Mouse (Mus musculus) E14TG2a.4 (cell line): ENCODE measurements around the gene Oasl1.
A peak's percentile ranks its signal among the peaks of the same experiment; 100 is the strongest.
"Not testable (repeated sequence)": the region's sequence is repeated elsewhere in the genome, so short reads cannot be mapped to it uniquely, and the experiment has no call there.

Experiments
- H3K27me3 ChIP-seq: 2 replicates; pipeline ENCODE4 v1.6.1; 2014; ENCODE audit warnings: low read length, control low read depth; ENCODE audit not compliant: insufficient read depth
- H3K36me3 ChIP-seq: 2 replicates; pipeline ENCODE4 v1.6.1; 2014; ENCODE audit warnings: low read length, control low read depth; ENCODE audit not compliant: insufficient read depth
- H3K4me1 ChIP-seq: replicated peaks from 2 replicates; pipeline ENCODE4 v1.6.1; 2014; ENCODE audit warnings: low read depth, low read length, control low read depth
- H3K4me3 ChIP-seq: replicated peaks from 2 replicates; pipeline ENCODE4 v1.5.1; 2014; ENCODE audit warnings: mild to moderate bottlenecking, low read length
- H3K9me3 ChIP-seq: 2 replicates; pipeline ENCODE4 v1.6.1; 2014; ENCODE audit warnings: low read length, control low read depth
- CTCF ChIP-seq: conservative IDR thresholded peaks from 2 replicates; pipeline ENCODE4 v1.5.1; 2014; ENCODE audit warnings: low read length
- NANOG ChIP-seq: IDR thresholded peaks from 2 replicates; pipeline ENCODE4 v1.6.1; 2014; ENCODE audit warnings: borderline replicate concordance, low read length, mixed read lengths
- POU5F1 ChIP-seq: IDR thresholded peaks from 2 replicates; pipeline ENCODE4 v1.6.1; 2014; ENCODE audit warnings: low read length, borderline replicate concordance

The Oasl1 gene

DNA sequence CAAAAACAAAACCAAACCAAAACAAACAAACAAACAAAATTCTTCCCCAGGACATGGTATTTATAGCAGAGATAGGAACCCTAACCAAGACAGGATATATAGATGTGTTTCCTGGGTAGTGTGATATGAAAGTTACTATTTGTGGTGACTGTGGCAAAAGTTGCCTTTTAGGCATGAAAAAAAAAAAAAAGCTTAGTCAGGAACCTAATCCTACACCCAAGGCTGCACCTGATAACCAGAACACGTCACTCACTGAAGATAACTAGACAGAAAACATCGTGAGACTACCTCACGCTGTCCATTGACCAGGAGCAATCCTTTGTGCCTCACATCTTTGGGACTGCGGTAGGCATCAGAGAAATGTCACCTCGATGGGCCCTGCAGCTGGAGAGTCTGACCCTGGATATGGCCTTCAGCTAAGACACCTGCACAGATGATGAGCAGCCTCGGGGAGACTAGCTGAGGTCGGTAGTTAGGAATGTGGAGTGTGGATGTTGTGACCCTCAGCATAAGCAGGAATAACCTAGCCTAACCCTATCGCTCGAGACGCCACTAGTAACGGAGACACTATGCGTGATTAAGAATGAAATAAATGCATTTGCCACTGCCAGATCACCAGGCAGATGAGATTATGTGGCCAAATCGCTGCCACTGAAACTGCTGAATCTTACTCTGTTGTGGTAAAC is 26.2 kb upstream of the Oasl1 start, which contains the start of gene Oasl2:
Gene Oasl2 (plus strand): TSS at position 249 of the 686 bp plus-strand sequence.
- H3K4me1 ChIP-seq: peaks cover 34% of the 10 kb centered on the region

GRCm38 (mm10) chr5:114897374-114897793 is 25.7 kb upstream of the Oasl1 start:
- H3K4me1 ChIP-seq: peaks cover 38% of the 10 kb centered on the region
- no peaks in the 10 kb centered on the region for H3K9me3 ChIP-seq
- H3K27me3 ChIP-seq: no peaks in the 10 kb centered on the region
- TF ChIP-seq NANOG: no peak
- TF ChIP-seq POU5F1: no peak
- no peak for TF ChIP-seq CTCF
- no peaks in the 10 kb centered on the region for H3K36me3 ChIP-seq
- no peak overlapping the region for H3K4me3 ChIP-seq

More for the DNA sequence above, 26.2 kb upstream of the Oasl1 start, which contains the start of gene Oasl2:
- Histone ChIP-seq H3K4me3 (no peak within 1 kb of the TSS), H3K9me3 (no peaks in the 10 kb centered on the region), H3K27me3 (no peaks in the 10 kb centered on the region), H3K36me3 (no peaks in the 10 kb centered on the region)
- no peak for TF ChIP-seq CTCF
- no peak for TF ChIP-seq POU5F1
- no peak for TF ChIP-seq NANOG

DNA sequence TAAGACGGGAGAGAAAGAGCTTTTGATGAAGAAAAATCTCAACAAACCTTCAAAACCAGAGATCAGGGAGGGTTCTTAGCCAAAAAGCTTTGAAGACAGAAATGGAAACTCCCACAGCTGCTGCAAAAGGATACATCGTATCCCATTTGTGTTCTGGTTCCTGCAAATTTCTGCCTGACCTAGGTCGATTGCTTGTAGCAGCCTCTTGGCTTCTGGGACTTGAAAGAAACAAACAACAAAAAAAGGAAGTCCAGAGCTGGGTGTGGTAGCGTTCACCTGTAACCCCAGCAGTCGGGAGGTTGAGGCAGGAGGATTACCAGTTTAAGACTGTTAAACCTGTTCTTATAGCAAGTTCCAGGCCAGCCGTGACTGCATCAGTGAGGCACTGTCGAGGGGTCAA is 24.2 kb upstream of the Oasl1 start:
- H3K4me3 ChIP-seq: no peak overlapping the region
- no peaks in the 10 kb centered on the region for H3K27me3 ChIP-seq
- TF ChIP-seq POU5F1: no peak
- TF ChIP-seq CTCF: no peak
- H3K36me3 ChIP-seq: no peaks in the 10 kb centered on the region
- peaks cover 38% of the 10 kb centered on the region for H3K4me1 ChIP-seq
- H3K9me3 ChIP-seq: no peaks in the 10 kb centered on the region

GRCm38 (mm10) chr5:114902413-114902812 is 20.6 kb upstream of the Oasl1 start:
- TF ChIP-seq CTCF (peak; percentile 89), POU5F1 (no peak)
- peaks cover 40% of the 10 kb centered on the region for H3K4me1 ChIP-seq
- peaks cover 7% of the 10 kb centered on the region for H3K9me3 ChIP-seq
- H3K36me3 ChIP-seq: peaks cover 6% of the 10 kb centered on the region; the same call in 1 of the 2 replicates
- no peaks in the 10 kb centered on the region for H3K27me3 ChIP-seq
- H3K4me3 ChIP-seq: no peak overlapping the region

GRCm38 (mm10) chr5:114908598-114909305 is 14.3 kb upstream of the Oasl1 start:
- H3K36me3 ChIP-seq: peaks cover 6% of the 10 kb centered on the region; the same call in 1 of the 2 replicates
- no peaks in the 10 kb centered on the region for H3K27me3 ChIP-seq
- no peak for TF ChIP-seq NANOG
- TF ChIP-seq CTCF: no peak
- no peak for TF ChIP-seq POU5F1
- peaks cover 40% of the 10 kb centered on the region for H3K4me1 ChIP-seq
- peak overlapping the region; percentile 68 for H3K4me3 ChIP-seq
- peaks cover 7% of the 10 kb centered on the region for H3K9me3 ChIP-seq

DNA sequence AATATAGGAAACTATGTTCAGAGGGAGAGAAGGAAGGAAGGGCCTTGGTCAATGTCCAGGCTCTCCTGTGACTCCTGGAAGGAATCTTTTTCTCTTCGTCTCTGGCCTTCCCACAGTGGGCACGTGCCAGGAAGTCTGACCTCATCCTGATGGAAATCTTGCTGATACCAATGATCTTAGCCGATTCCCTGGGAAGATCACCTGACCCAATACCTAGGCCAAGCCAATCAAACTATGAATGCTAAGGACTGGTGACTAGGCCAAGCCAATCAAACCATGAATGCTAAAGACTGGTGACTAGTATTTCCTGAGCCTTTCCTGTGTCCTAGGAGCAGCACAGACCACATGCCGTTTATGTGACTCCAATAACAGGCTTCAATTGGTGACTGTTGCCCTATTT is 9.4 kb upstream of the Oasl1 start:
- TF ChIP-seq POU5F1 (no peak), CTCF (no peak)

GRCm38 (mm10) chr5:114914855-114915254 is 8.2 kb upstream of the Oasl1 start:
- no peak for TF ChIP-seq CTCF
- TF ChIP-seq POU5F1: no peak
- H3K4me1 ChIP-seq: peaks cover 39% of the 10 kb centered on the region
- no peaks in the 10 kb centered on the region for H3K27me3 ChIP-seq
- H3K9me3 ChIP-seq: no peaks in the 10 kb centered on the region
- H3K36me3 ChIP-seq: no peaks in the 10 kb centered on the region
- H3K4me3 ChIP-seq: 0 out of 2 replicates have a peak overlapping the region, but pooled peaks have one; percentile 14

More for the DNA sequence above, 9.4 kb upstream of the Oasl1 start:
- Histone ChIP-seq H3K9me3 (no peaks in the 10 kb centered on the region), H3K36me3 (no peaks in the 10 kb centered on the region), H3K4me1 (peaks cover 39% of the 10 kb centered on the region), H3K27me3 (no peaks in the 10 kb centered on the region), H3K4me3 (peak overlapping the region; percentile 32; the same call in 1 of the 2 replicates)

- H3K9me3 ChIP-seq: no peaks in the 10 kb centered on the region
- H3K27me3 ChIP-seq: no peaks in the 10 kb centered on the region
- H3K36me3 ChIP-seq: no peaks in the 10 kb centered on the region
- no peak for TF ChIP-seq CTCF
- TF ChIP-seq POU5F1: no peak
- no peak for TF ChIP-seq NANOG
- peaks cover 40% of the 10 kb centered on the region for H3K4me1 ChIP-seq
- H3K4me3 ChIP-seq: no peak overlapping the region
These were observed 7.2 kb upstream of the Oasl1 start for GRCm38 (mm10) chr5:114915854-114916253.

DNA sequence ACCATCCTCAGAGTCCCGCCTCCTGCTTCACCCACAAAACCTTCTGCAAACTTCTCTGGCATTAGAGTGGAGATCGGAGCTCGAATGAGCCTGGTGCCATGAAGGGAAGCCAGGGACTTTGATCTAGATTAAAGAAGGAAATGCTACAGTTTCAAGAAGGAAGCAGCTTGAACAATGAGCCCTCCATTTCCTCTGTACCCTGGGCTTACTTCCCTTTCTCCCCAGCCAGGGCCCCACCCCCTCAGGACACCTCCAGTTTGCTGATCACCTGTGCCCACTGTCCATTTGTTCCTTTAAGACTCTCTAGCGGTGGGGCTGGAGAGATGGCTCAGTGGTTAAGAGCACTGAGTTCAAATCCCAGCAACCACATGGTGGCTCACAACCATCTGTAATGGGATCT is 6.3 kb upstream of the Oasl1 start:
- TF ChIP-seq CTCF: no peak
- no peak for TF ChIP-seq POU5F1
- TF ChIP-seq NANOG: no peak
- Histone ChIP-seq H3K4me3 (no peak overlapping the region), H3K36me3 (no peaks in the 10 kb centered on the region), H3K27me3 (no peaks in the 10 kb centered on the region), H3K9me3 (no peaks in the 10 kb centered on the region), H3K4me1 (peaks cover 44% of the 10 kb centered on the region)

- H3K9me3 ChIP-seq, H3K36me3 ChIP-seq, H3K4me3 ChIP-seq, H3K27me3 ChIP-seq: not testable (repeated sequence)
- H3K4me1 ChIP-seq: peaks cover 49% of the 10 kb centered on the region
These were observed 5.7 kb upstream of the Oasl1 start for GRCm38 (mm10) chr5:114917357-114917756.
